Mouse (Mus musculus) MEL (cell line): Measurements from ENCODE around the gene Vill.

Source experiments
- CTCF ChIP-seq, 3 experiments: IDR thresholded peaks in 2 of 3; conservative IDR thresholded peaks in 1 of 3; 2 replicates each; pipeline ENCODE4 v1.5.1; 2011 to 2012; ENCODE audit warnings: low read length in 3 of 3, low read depth in 2 of 3, mild to moderate bottlenecking in 2 of 3, improper control_type of control experiment in 1 of 3, inconsistent platforms in 1 of 3, mixed read lengths in 1 of 3, moderate library complexity in 1 of 3; ENCODE audit not compliant: control insufficient read depth in 1 of 3, insufficient read depth in 1 of 3, poor library complexity in 1 of 3, severe bottlenecking in 1 of 3
- E2F4 ChIP-seq: IDR thresholded peaks from 2 replicates; pipeline ENCODE4 v1.6.1; 2011; ENCODE audit warnings: low read depth, low read length, improper control_type of control experiment, borderline replicate concordance
- EP300 ChIP-seq, 2 experiments: IDR thresholded peaks; 2 replicates each; pipeline ENCODE4 v1.6.1; 2011; ENCODE audit warnings: improper control_type of control experiment in 2 of 2, low read length in 2 of 2, low read depth in 1 of 2, mild to moderate bottlenecking in 1 of 2
- ETS1 ChIP-seq: IDR thresholded peaks from 2 replicates; pipeline ENCODE4 v1.6.1; 2012; ENCODE audit warnings: low read depth, mild to moderate bottlenecking, inconsistent platforms, low read length, improper control_type of control experiment, moderate library complexity
- GATA1 ChIP-seq: IDR thresholded peaks from 2 replicates; pipeline ENCODE4 v1.6.1; 2011; ENCODE audit warnings: low read depth, low read length, improper control_type of control experiment
- HCFC1 ChIP-seq: IDR thresholded peaks from 2 replicates; pipeline ENCODE4 v1.6.1; 2012; ENCODE audit warnings: low read depth, mild to moderate bottlenecking, inconsistent platforms, low read length, improper control_type of control experiment, moderate library complexity
- POLR2A ChIP-seq, 2 experiments: IDR thresholded peaks; 2 replicates each; pipeline ENCODE4 v1.6.1; 2011 to 2012; ENCODE audit warnings: low read length in 2 of 2, mild to moderate bottlenecking in 2 of 2, control low read depth in 1 of 2, improper control_type of control experiment in 1 of 2, low read depth in 1 of 2, moderate library complexity in 1 of 2; ENCODE audit not compliant: control insufficient read depth in 1 of 2, insufficient read depth in 1 of 2, poor library complexity in 1 of 2
- POLR2AphosphoS2 ChIP-seq: IDR thresholded peaks from 2 replicates; pipeline ENCODE4 v1.6.1; 2011; ENCODE audit warnings: low read length, improper control_type of control experiment
- POLR2AphosphoS5 ChIP-seq: IDR thresholded peaks from 2 replicates; pipeline ENCODE4 v1.6.1; 2012; ENCODE audit warnings: low read depth, borderline replicate concordance, mild to moderate bottlenecking, inconsistent platforms, low read length, moderate library complexity, mixed read lengths
- UBTF ChIP-seq: IDR thresholded peaks from 2 replicates; pipeline ENCODE4 v1.6.1; 2012; ENCODE audit warnings: low read depth, mild to moderate bottlenecking, inconsistent platforms, low read length, improper control_type of control experiment, moderate library complexity, borderline replicate concordance; ENCODE audit not compliant: insufficient read depth
- USF1 ChIP-seq: IDR thresholded peaks from 2 replicates; pipeline ENCODE4 v1.6.1; 2014; ENCODE audit warnings: low read depth, mild to moderate bottlenecking, inconsistent platforms, low read length, improper control_type of control experiment, moderate library complexity
- ZC3H11A ChIP-seq: IDR thresholded peaks from 2 replicates; pipeline ENCODE4 v1.6.1; 2012; ENCODE audit warnings: low read depth, mild to moderate bottlenecking, inconsistent platforms, low read length, improper control_type of control experiment
- ZMIZ1 ChIP-seq: IDR thresholded peaks from 2 replicates; pipeline ENCODE4 v1.6.1; 2012; ENCODE audit warnings: low read depth, mild to moderate bottlenecking, inconsistent platforms, low read length, improper control_type of control experiment, moderate library complexity

GRCm38 (mm10) chr9:119053964-119054576 lies 1.5 kb downstream of the Vill start:
- TF ChIP-seq EP300 (IDR thresholded peaks at IDR 0.05; ENCODE audit: low read depth in 1 of 2, low read length in 2 of 2): peak; percentile 23 to 54; a peak in 3 of 4 replicates
- peak; percentile 48 for TF ChIP-seq GATA1
- TF ChIP-seq CTCF (IDR thresholded peaks at IDR 0.05 in 2 of 3, conservative IDR thresholded peaks at IDR 0.05 in 1 of 3; ENCODE audit: control insufficient read depth in 1 of 3, insufficient read depth in 1 of 3, low read depth in 2 of 3, low read length in 3 of 3, poor library complexity in 1 of 3, severe bottlenecking in 1 of 3): no peak
- no peak for TF ChIP-seq POLR2AphosphoS5
- no peak for TF ChIP-seq POLR2A (IDR thresholded peaks at IDR 0.05; ENCODE audit: control insufficient read depth in 1 of 2, insufficient read depth in 1 of 2, low read depth in 1 of 2, low read length in 2 of 2, poor library complexity in 1 of 2)
- TF ChIP-seq POLR2AphosphoS2: no peak
- TF ChIP-seq ETS1: 0 out of 2 replicates have a peak, but pooled peaks have one; percentile 30
- TF ChIP-seq E2F4: no peak
- no peak for TF ChIP-seq UBTF
- peak; percentile 41; the same call in 1 of the 2 replicates for TF ChIP-seq USF1
- TF ChIP-seq ZC3H11A: no peak
- TF ChIP-seq HCFC1: no peak
- no peak for TF ChIP-seq ZMIZ1
